In genomic region chr7:30635752-30636151, GRCm38 (mm10) we compare ENCODE assay signal across 10 mouse cellular contexts. TPM values are rescaled to one million over a fixed set of nuclear protein-coding genes. Genes with fewer than 3 reads are reported as not detected.
DNase-seq lines count a peak whose midpoint lies in the region; ATAC-seq lines count a peak whose summit lies in the region.
"Had no signal": no experiment of that assay in that cellular context is flagged by ENCODE, and none has a peak within 500 bp of the region (broad histone marks: within the 10 kb centered on the region; RNA-seq: fewer than 3 reads in every experiment).

TSS of gene Etv2 (minus strand) at chr7:30635852.

- H3K4me1 ChIP-seq in kidney, embryonic 16.5 days (ENCODE audit: insufficient read depth, low read length) = peaks cover 15% of the 10 kb centered on the region
- peaks cover 20% of the 10 kb centered on the region for H3K4me1 ChIP-seq in embryonic facial prominence, embryonic 15.5 days
- H3K4me1 ChIP-seq in limb, embryonic 10.5 days = peaks cover 47% of the 10 kb centered on the region
- H3K4me1 ChIP-seq in neural tube, embryonic 12.5 days = 0 out of 2 replicates have a peak, but pooled peaks cover 5% of the 10 kb centered on the region

- peak within 1 kb of the TSS; percentile 29 for H3K4me3 ChIP-seq in kidney, embryonic 16.5 days (ENCODE audit: low read length)
- peak within 1 kb of the TSS; percentile 7; the same call in 1 of the 2 replicates for H3K4me3 ChIP-seq in embryonic facial prominence, embryonic 15.5 days (replicated peaks)
- H3K4me3 ChIP-seq in limb, embryonic 10.5 days = peak within 1 kb of the TSS; percentile 45
- H3K4me3 ChIP-seq in neural tube, embryonic 12.5 days = peak within 1 kb of the TSS; percentile 16; the same call in 1 of the 2 replicates

- no peak for DNase-seq in kidney, adult 9 months
- DNase-seq in limb, embryonic 10.5 days (ENCODE audit: low spot score) = no peak
- no peak for DNase-seq in cerebellum, adult 11-12 months
- no peak for DNase-seq in layer of hippocampus, adult 9-10 months (ENCODE audit: low spot score)
- no peak for DNase-seq in layer of hippocampus, postnatal 10 days (ENCODE audit: low spot score in 2 of 2)
- DNase-seq: kidney, adult 8-10 months had no signal

- peaks cover 10% of the 10 kb centered on the region; the same call in 1 of the 2 replicates for H3K36me3 ChIP-seq in kidney, embryonic 16.5 days (ENCODE audit: insufficient read depth, low read length)
- peaks cover 4% of the 10 kb centered on the region for H3K36me3 ChIP-seq in embryonic facial prominence, embryonic 15.5 days
- peaks cover 10% of the 10 kb centered on the region for H3K36me3 ChIP-seq in limb, embryonic 10.5 days
- H3K36me3 ChIP-seq in neural tube, embryonic 12.5 days = peaks cover 11% of the 10 kb centered on the region

- H3K27me3 ChIP-seq in kidney, embryonic 16.5 days (ENCODE audit: insufficient read depth, low read length) = peaks cover 56% of the 10 kb centered on the region
- H3K27me3 ChIP-seq in embryonic facial prominence, embryonic 15.5 days = peaks cover 61% of the 10 kb centered on the region
- peaks cover 55% of the 10 kb centered on the region for H3K27me3 ChIP-seq in limb, embryonic 10.5 days (ENCODE audit: low read depth, poor library complexity, severe bottlenecking)
- peaks cover 57% of the 10 kb centered on the region for H3K27me3 ChIP-seq in neural tube, embryonic 12.5 days (replicated peaks)

- peak within 1 kb of the TSS; percentile 40 for H3K4me2 ChIP-seq in kidney, embryonic 16.5 days (replicated peaks; ENCODE audit: low read depth, low read length)
- H3K4me2 ChIP-seq in embryonic facial prominence, embryonic 15.5 days (replicated peaks) = peak within 1 kb of the TSS; percentile 23
- peak within 1 kb of the TSS; percentile 40 for H3K4me2 ChIP-seq in neural tube, embryonic 12.5 days (replicated peaks)

- no peak within 1 kb of the TSS for H3K9ac ChIP-seq in kidney, embryonic 16.5 days (replicated peaks; ENCODE audit: low read length)
- H3K9ac ChIP-seq in embryonic facial prominence, embryonic 15.5 days = no peak within 1 kb of the TSS
- H3K9ac ChIP-seq in neural tube, embryonic 12.5 days = no peak within 1 kb of the TSS; the same call in 1 of the 2 replicates

- ATAC-seq in kidney, embryonic 16.5 days (ENCODE audit: low FRiP score, low TSS enrichment) = no peak
- no peak for ATAC-seq in embryonic facial prominence, embryonic 15.5 days (ENCODE audit: insufficient number of reproducible peaks, low FRiP score, low TSS enrichment, low read depth)
- no peak for ATAC-seq in neural tube, embryonic 12.5 days (ENCODE audit: low FRiP score, low read depth)

- H3K27ac ChIP-seq in kidney, embryonic 16.5 days (ENCODE audit: low read length) = no peak within 1 kb of the TSS
- no peak within 1 kb of the TSS for H3K27ac ChIP-seq in embryonic facial prominence, embryonic 15.5 days (replicated peaks)
- H3K27ac ChIP-seq in limb, embryonic 10.5 days = peak within 1 kb of the TSS; percentile 61
- H3K27ac ChIP-seq in neural tube, embryonic 12.5 days = no peak within 1 kb of the TSS

- no peaks in the 10 kb centered on the region for H3K9me3 ChIP-seq in kidney, embryonic 16.5 days (ENCODE audit: low read length)
- no peaks in the 10 kb centered on the region for H3K9me3 ChIP-seq in embryonic facial prominence, embryonic 15.5 days (replicated peaks)
- no peaks in the 10 kb centered on the region for H3K9me3 ChIP-seq in limb, embryonic 10.5 days (replicated peaks)
- no peaks in the 10 kb centered on the region for H3K9me3 ChIP-seq in neural tube, embryonic 12.5 days

- 9% methylated on average over 5 of the region's 5 CpGs for WGBS in kidney, embryonic 16.5 days
- WGBS in embryonic facial prominence, embryonic 15.5 days = 4% methylated on average over 5 of the region's 5 CpGs
- WGBS in limb, embryonic 10.5 days = 5% methylated on average over 5 of the region's 5 CpGs
- 4% methylated on average over 5 of the region's 5 CpGs for WGBS in neural tube, embryonic 12.5 days

RNA-seq across cellular contexts. Expression of gene Etv2, which starts in this region (rescaled TPM):
- not detected in 2 replicates for polyA plus RNA-seq in kidney, embryonic 16.5 days (2015; fragmentation: Nextera tagmentation; extraction: Ambion mirVana)
- not detected in 2 replicates for polyA plus RNA-seq in embryonic facial prominence, embryonic 15.5 days (2015; fragmentation: Nextera tagmentation; extraction: Ambion mirVana)
- 1.3 and 2.5 TPM in 2 replicates for polyA plus RNA-seq in limb, embryonic 10.5 days (2016; fragmentation: Nextera tagmentation; extraction: Ambion mirVana)
- polyA plus RNA-seq in neural tube, embryonic 12.5 days (2016; fragmentation: Nextera tagmentation; extraction: Ambion mirVana) = not detected in 2 replicates
- not detected for total RNA-seq in layer of hippocampus, postnatal 10 days (2021)
- total RNA-seq: megakaryocyte progenitor cell, adult 5-6 weeks had no signal
